Mouse (Mus musculus) C2C12 (cell line): ENCODE data around the gene Sirt1.

Source experiments
- CEBPB ChIP-seq: IDR thresholded peaks from one replicate; pipeline ENCODE4 v1.6.1; 2011; ENCODE audit warnings: low read depth, mild to moderate bottlenecking, control low read depth, moderate library complexity
- CTCF ChIP-seq: IDR thresholded peaks from one replicate; pipeline ENCODE4 v1.5.1; 2011; ENCODE audit not compliant: control insufficient read depth, insufficient read depth, insufficient read length
- MAX ChIP-seq: IDR thresholded peaks from one replicate; pipeline ENCODE4 v1.6.1; 2011; ENCODE audit warnings: mild to moderate bottlenecking, control low read depth
- MYOD1 ChIP-seq: IDR thresholded peaks from one replicate; pipeline ENCODE4 v1.6.1; 2011; ENCODE audit warnings: low read depth; ENCODE audit not compliant: control insufficient read depth, insufficient read length
- MYOG ChIP-seq: IDR thresholded peaks from one replicate; pipeline ENCODE4 v1.6.1; 2011; ENCODE audit not compliant: control insufficient read depth, insufficient read length; ENCODE audit errors: extremely low read depth
- USF1 ChIP-seq: IDR thresholded peaks from one replicate; pipeline ENCODE4 v1.6.1; 2011; ENCODE audit warnings: low read depth, mild to moderate bottlenecking, control low read depth, moderate library complexity

DNA sequence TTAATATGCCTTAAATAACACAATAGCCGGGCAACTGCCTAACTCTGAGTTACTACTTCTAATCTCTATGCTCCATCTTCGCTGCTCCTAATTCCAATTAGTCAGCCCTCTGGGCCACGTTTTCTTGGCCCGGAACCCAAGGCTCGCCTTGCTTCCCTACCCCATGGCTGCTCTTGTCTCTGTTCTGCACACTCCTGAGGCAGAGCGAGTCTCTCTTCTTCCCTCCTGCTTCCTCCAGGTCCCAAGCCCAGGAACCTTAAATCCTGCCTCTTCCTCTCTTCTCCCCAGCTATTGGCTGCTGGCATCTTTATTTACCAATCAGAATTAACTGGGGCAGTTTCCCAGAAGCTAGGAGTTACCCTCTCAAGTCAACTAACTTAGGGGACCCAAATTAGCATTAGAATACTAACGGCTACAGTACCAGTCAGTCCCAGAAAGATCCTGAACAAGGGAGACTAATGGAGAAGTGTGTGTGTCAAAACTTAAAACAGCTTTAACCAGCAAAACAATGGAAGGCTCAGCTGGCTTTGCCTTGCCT lies 15.5 kb downstream of the Sirt1 start:
- TF ChIP-seq CTCF: no peak
- TF ChIP-seq MAX: no peak
- no peak for TF ChIP-seq MYOG
- TF ChIP-seq CEBPB: no peak
- TF ChIP-seq MYOD1: no peak
- TF ChIP-seq USF1: no peak
